Mouse (Mus musculus): ENCODE data around the gene Erich4. TPM values are rescaled to one million over a fixed set of nuclear protein-coding genes. Genes with fewer than 3 reads are reported as not detected.
"Not testable (repeated sequence)": the region's sequence is repeated elsewhere in the genome, so short reads cannot be mapped to it uniquely, and the experiment has no call there.

Erich4 gene
- total RNA-seq, 2 experiments from 2014 or later: not detected

DNA sequence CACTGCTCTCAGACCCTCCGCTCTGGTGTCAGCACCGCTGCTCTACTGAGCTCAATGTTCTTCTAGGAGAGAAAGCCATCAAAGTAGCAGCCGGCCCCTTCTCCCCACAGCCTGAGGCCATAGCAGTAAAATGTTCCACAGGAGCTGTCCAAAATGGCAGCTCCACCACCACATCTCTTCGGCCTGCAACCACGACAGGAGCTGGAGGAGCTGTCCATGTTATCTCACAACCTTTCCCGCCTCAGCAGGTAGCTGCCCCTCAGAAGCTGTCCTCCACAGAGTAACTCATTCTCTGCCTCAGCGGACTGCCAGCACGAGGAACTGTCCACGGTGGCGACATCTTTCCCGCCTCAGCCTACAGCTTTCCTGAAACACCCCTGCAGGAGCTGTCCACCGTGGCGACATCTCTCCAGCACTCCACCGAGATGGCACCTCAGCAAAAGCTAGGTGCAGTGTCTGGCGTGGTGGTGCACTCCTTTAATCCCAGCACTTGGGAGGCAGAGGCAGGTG, 33.3 kb downstream of the Erich4 start:
- DNase-seq (ENCODE audit: low spot score in 2 of 2): no peak

GRCm38 (mm10) chr7:25579441-25579840, 36.3 kb downstream of the Erich4 start:
- no peak for DNase-seq (ENCODE audit: low spot score in 2 of 2)

DNA sequence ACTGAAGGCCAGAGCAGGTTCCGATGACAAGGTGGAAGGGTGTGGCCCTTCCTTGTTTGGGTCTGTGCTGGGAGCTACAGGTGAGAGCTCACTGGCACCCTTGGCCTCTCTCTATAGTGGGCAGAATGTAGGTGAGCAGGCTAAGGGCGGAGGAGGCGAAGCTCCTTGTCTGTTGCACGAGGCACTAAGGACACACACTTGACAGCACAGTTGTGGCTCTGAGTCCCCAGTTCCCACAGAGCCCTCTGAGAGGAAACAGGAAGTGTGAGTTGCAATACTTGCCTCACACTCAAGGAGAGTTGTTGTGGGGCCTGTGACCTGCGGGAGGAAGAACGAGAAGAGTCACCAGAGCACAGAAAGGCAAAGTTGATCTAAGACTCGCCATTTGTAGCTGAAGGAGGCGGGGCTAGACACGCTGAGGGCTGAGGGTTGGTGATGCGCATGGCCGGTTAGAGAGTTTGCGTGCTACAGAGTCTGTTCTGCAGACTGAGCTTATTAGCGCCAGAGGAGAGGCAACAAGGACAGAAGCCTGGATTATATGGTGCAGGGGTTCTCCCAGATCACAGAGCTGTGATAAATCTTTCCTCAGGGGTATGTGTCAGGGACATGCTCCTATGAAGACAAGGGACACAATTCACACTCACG, 38.8 kb downstream of the Erich4 start:
- DNase-seq (ENCODE audit: low spot score in 2 of 2): not testable (repeated sequence)

DNA sequence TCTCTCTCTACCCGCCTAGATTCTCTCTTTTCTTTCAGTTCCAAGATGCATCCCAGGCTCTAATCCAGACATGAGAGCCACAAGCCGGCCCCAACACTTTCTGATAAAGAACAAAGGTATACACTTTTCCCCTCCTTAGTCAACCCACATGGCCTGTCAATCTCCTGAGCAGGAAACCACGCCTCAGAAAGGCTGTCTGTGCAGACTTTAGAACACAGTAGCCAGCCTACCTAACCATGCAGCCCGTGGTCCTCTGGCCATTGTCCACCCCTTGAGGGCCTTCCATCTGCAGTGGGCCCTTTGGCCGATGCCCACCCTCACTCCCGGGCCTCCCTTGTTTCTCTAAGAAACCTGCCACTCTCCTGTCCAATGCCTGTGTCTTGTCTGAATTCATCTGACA, 39.4 kb downstream of the Erich4 start:
- not testable (repeated sequence) for DNase-seq (ENCODE audit: low spot score in 2 of 2)

- no peak for DNase-seq (ENCODE audit: low spot score in 2 of 2)
These were observed 39.8 kb downstream of the Erich4 start for GRCm38 (mm10) chr7:25575870-25576269.

- no peak for DNase-seq (ENCODE audit: low spot score in 2 of 2)
These were observed 40.6 kb downstream of the Erich4 start for GRCm38 (mm10) chr7:25575105-25575504.

DNA sequence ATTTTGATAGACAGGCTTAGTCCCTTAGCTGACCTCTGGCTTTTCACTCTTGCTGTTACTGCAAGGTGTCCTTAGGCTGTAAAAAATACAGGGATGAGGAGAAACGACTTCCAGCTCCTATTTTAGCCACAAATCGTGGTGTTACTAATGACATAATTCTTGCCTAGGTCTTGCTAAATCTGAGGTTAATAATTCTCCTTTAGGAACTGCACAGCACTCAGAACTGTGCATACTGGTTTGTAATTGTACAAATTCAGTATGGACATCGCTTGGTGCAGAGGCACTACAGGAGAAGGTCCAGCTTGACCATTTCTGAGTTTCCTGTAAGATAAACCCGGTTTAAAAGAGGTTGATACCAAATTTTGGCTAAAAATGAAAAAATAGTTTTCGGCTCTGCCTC, 41.9 kb downstream of the Erich4 start:
- not testable (repeated sequence) for DNase-seq (ENCODE audit: low spot score in 2 of 2)

- no peak for DNase-seq (ENCODE audit: low spot score in 2 of 2)
These were observed 47.0 kb downstream of the Erich4 start for GRCm38 (mm10) chr7:25568721-25569120.

Other genes starting within 250 kb of the Erich4 start
- gene Cnfn, start 246.2 kb downstream of the Erich4 start, total RNA-seq (2021): not detected
- gene Lipe, start 217.2 kb downstream of the Erich4 start, total RNA-seq (2021): 10 to 100 TPM; 25.4 to 37.7 TPM
- gene Cxcl17, start 203.0 kb downstream of the Erich4 start, total RNA-seq (2021): not detected
- 1 to 10 TPM; 5.5 to 6.1 TPM for gene Ceacam1, start 138.3 kb downstream of the Erich4 start, total RNA-seq (2021)
- 1 to 10 TPM in 1 of 2 experiments, under 1 TPM in 1; 0.47 to 1.3 TPM for gene Ceacam2, start 76.0 kb downstream of the Erich4 start, total RNA-seq (2021)
- gene Dmac2, start 3.5 kb upstream of the Erich4 start, total RNA-seq (2021): 10 to 100 TPM; 20.1 to 23.1 TPM
- 1 to 10 TPM; 4.2 to 4.8 TPM for gene B3gnt8, start 10.8 kb upstream of the Erich4 start, total RNA-seq (2021)
- gene Bckdha, start 43.1 kb upstream of the Erich4 start, total RNA-seq (2021): 10 to 100 TPM; 55.6 to 55.8 TPM
- 10 to 100 TPM; 24.5 to 25.7 TPM for gene Exosc5, start 43.3 kb upstream of the Erich4 start, total RNA-seq (2021)
- gene Tmem91, start 59.3 kb upstream of the Erich4 start, total RNA-seq (2021): not detected
- gene B9d2, start 64.9 kb upstream of the Erich4 start, total RNA-seq (2021): 10 to 100 TPM; 12.1 to 12.9 TPM
- gene Tgfb1, start 71.1 kb upstream of the Erich4 start, total RNA-seq (2021): 10 to 100 TPM; 21.4 to 24.6 TPM
- 10 to 100 TPM; 34.5 to 39.4 TPM for gene Ccdc97, start 103.2 kb upstream of the Erich4 start, total RNA-seq (2021)
- gene Hnrnpul1, start 138.9 kb upstream of the Erich4 start, total RNA-seq (2021): 100 to 1,000 TPM; 131 to 132 TPM
- gene Axl, start 172.8 kb upstream of the Erich4 start, total RNA-seq (2021): 100 to 1,000 TPM; 172 to 194 TPM
- gene Cyp2s1, start 201.0 kb upstream of the Erich4 start, total RNA-seq (2021): under 1 TPM; 0.57 to 0.69 TPM